Mouse (Mus musculus) heart, postnatal 10 days (tissue): ENCODE results near the gene Spata5. TPM values are rescaled to one million over a fixed set of nuclear protein-coding genes. Genes with fewer than 3 reads are reported as not detected.
A peak's percentile ranks its signal among the peaks of the same experiment; 100 is the strongest.

Source experiments
- DNase-seq, 2 experiments: peaks; one replicate each; pipeline ENCODE4 v3.0.0; 2021
- intact Hi-C: fragments of 180-260 bp; cut with DNase I; formaldehyde crosslinking; loops from one replicate; pipeline ENCODE4 v1.15.1; 2025
- total RNA-seq, 2 experiments: library from RNA; stranded (reverse); gene quantifications; 2 replicates each; pipeline ENCODE4 v1.2.3; 2021

Gene Spata5
- total RNA-seq, 2 experiments from 2014 or later: 21.1 to 23.3 TPM

DNA sequence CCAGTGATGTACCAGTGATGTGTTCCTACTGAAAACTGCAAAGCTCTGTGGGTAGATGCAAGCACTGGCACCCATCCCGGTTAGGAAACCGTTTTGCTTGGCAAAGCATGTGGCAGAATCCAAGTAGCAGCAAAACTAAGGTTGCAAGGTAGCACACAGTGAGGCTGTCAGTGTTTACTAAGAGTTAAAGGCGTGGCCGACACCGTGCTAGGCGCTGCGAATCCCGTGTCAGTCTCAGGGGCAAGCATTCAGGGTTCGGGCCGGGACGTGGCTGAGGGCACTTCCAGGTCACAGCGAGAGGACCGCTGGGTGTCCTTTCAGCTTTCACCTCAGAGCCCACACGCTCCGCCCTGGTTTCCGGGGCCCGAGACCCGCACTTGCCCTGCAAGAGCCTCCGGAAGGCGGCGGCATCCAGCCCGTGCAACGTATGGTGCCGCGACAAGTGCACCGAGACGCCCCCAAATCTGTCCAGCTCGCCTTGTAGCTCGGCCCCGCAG is 687 bp upstream of the Spata5 start:
- intact Hi-C loops: no loop called here
- no peak for DNase-seq

DNA sequence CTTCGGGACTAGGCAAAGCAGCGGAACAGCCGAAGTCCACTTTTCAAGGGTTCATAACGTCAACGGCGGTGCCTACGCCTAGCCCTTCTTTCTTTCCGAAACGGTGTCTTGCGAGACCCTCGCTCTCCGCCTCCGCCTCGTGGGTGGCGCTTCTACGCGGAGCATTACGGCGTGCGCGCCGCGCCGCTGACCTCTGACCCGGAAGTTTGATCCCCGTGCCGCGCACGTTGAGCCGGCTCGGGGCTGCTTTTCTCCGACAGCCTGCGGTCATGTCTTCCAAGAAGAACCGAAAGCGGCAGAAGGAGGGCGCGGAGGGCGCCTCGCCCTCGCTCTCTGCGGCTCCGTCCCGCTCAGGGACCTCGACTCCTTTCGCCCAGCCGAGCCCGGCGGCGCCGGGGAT is 376 bp downstream of the Spata5 start, which contains the start of gene Nudt6:
TSS of gene Nudt6 (minus strand) at position 140 of the 400 bp plus-strand sequence.
- intact Hi-C loops: no loop called here
- DNase-seq: peak; percentile 94 to 95

GRCm38 (mm10) chr3:37420641-37421040 is 945 bp downstream of the Spata5 start:
- intact Hi-C loops: no loop called here
- peak in 1 of 2 experiments; percentile 40 for DNase-seq

DNA sequence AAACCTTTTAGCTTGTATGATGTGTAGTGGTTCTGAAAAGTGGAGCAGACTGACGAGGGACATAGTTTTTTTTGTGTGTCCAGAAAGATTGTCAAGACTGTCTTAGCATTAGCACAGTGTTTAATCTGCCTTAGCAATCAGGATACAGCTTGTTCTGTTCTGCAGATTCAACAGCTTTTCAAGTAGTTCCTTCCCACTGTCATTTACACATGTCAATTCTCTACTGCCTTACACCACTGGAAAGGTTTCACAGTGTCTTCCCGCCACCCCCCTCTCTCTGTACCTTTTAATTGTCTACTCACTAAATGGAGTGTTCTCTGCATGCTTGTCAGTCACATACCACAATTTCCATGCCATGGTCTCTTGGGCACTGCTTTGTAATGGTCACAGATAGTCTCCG is 1.5 kb downstream of the Spata5 start:
- intact Hi-C loops: no loop called here
- no peak for DNase-seq

GRCm38 (mm10) chr3:37426069-37426468 is 6.4 kb downstream of the Spata5 start:
- no peak for DNase-seq
- intact Hi-C loops: no loop called here

- intact Hi-C loops: no loop called here
- no peak for DNase-seq
Observed at GRCm38 (mm10) chr3:37430359-37430758, 10.7 kb downstream of the Spata5 start.

- peak; percentile 43 to 53 for DNase-seq
- intact Hi-C loops: no loop called here
Observed at GRCm38 (mm10) chr3:37439770-37440169, 20.1 kb downstream of the Spata5 start.

- intact Hi-C loops: no loop called here
- DNase-seq: no peak
Observed at GRCm38 (mm10) chr3:37443409-37443808, 23.7 kb downstream of the Spata5 start.

DNA sequence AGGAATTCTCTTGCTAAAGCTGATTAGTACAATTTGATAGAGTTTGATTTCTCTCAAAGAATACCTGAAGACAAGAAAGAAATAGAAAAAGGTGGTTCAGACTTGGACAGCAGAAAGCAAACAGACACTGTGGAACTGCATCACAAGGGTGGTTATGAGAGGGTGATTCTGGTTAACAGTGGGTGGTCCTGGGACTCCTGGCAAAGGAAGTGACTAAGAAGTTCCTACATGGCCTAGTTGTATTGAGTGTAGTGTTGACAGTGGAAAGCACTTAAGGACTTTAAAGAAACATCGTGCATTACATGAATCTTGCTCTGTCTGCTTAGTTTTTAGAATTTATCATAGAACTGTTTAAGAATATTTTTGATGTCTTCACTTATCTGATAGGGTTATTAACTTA is 36.3 kb downstream of the Spata5 start:
- no peak for DNase-seq
- intact Hi-C loops: no loop called here

DNA sequence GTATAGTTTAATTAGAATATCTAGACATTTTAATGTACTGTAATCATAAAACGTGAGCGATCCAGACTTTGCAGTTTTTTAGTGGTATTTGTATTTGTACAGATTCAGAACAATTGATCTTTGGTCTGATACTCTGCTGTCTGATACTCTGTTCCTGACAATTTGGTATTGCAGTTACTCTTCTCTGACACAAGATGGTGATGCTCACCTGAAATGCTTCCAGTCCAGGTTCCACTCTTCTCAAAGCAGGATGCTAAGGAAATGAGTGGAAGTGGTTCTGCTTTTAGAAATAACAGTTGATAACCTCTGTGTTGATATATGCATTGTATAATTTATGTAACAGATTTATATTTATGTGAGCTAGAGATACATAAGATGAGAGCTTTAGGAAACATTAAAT is 48.5 kb downstream of the Spata5 start:
- intact Hi-C loops: loop anchor here (5.0 to 10.0 kb wide), 2 partner anchors 754 to 1387 kb away; no protein-coding TSS in a partner anchor
- peak; percentile 5 to 8 for DNase-seq

DNA sequence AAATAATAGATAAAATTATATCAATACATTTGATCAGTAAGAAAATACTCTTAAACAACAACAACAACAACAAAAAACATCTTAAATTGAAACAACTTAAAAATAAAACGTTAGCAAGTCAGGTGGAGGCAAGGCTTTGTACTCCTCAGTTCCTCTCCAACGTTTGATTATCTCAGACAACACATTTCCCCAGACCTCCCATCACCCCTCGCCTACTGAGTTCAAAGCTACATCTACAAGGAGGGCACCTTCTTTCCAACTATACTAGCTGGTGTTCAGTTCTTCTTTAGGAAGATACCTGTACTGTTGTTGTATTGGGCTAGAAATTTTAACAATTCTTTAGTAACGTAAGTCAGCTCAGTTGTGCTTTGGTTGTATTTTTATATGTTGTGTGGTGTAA is 49.7 kb downstream of the Spata5 start:
- no peak for DNase-seq
- intact Hi-C loops: loop anchor here (5.0 to 10.0 kb wide), 2 partner anchors 753 to 1385 kb away; no protein-coding TSS in a partner anchor

- intact Hi-C loops: loop anchor here (10.0 kb wide), 3 partner anchors 284 to 644 kb away; no protein-coding TSS in a partner anchor
- DNase-seq: no peak
Observed at GRCm38 (mm10) chr3:37470867-37471266, 51.2 kb downstream of the Spata5 start.

DNA sequence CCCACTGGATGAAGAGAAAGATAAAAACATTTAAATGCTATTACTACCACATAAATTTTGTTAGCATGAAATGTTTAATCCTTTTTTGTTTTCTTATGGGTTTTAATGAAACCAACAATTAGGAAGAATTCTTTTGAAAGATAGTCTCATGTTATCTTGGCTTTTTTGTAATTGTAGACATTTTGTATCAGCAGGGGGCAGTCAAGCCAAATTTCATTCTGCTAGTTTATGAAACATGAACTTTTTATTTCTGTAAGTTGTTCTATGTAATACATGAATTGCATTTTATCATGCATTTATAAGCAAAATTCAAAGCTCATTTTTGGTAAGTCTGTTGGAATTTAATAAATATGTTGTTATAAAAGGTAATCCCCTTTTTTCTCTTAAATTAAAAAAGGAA is 52.8 kb downstream of the Spata5 start:
- DNase-seq: peak; percentile 33 to 61
- intact Hi-C loops: loop anchor here (2.0 to 10.0 kb wide), 6 partner anchors 166 to 728 kb away; partner anchors contain the start of gene Spry1

- intact Hi-C loops: loop anchor here (5.0 to 10.0 kb wide), 4 partner anchors 41 to 638 kb away; no protein-coding TSS in a partner anchor
- no peak for DNase-seq
Observed at GRCm38 (mm10) chr3:37476485-37476884, 56.8 kb downstream of the Spata5 start.

DNA sequence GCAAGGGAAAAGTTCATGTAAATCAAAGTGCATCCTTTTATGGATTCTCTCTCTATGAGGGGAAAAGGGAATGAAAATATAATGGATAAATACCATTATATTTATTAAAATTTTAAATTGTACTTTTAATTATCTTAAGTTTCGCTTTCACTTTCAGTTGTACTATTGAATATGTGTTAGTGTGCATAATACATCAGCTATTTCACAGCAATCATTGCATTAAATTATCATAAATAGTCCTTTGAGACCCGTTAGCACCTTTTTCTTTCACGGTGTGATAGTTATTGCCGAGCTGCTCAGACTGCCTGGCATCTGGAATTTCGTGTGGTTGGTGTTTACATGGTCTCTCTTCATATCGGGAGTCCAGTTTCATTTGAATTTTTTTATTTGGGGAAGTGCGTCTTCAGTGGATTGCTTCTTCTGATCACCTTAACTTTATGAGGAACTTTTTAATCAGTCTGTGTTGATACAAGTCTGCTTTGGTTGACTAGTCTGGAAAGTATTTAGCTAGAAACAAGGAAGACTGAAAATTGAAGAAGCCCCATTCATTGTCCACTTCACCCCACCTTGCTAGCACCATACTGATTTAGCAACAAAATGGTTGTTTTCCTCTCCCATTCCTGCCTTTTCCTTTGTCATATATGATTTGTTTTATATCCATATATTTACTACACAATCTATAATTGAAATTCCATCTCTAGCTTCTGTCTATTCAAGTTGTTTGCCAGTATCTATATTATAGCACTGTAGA is 57.9 kb downstream of the Spata5 start:
- DNase-seq: no peak
- intact Hi-C loops: loop anchor here (5.0 to 10.0 kb wide), 4 partner anchors 40 to 637 kb away; no protein-coding TSS in a partner anchor

- DNase-seq: no peak
- intact Hi-C loops: loop anchor here (5.0 to 10.0 kb wide), 4 partner anchors 38 to 635 kb away; no protein-coding TSS in a partner anchor
Observed at GRCm38 (mm10) chr3:37479771-37480170, 60.1 kb downstream of the Spata5 start.

- intact Hi-C loops: no loop called here
- DNase-seq: no peak
Observed at GRCm38 (mm10) chr3:37481295-37481694, 61.6 kb downstream of the Spata5 start.

DNA sequence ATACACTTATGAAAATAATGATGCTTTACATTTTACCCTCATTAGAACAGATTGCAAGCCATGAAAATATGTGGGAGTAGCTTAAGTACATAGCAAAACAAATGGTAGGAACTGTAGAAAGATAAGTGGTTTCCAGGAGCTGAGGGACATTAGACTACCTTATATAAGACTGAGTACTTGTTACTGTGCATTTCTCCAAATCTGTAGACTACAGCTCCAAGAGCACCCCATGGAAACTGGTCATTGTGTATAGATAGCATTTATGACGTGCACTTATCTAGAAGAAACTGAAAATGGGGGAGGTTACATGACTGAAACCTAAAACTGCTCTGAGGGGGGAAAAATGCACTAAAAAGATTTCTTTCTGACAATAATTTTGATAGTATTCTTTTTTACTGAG is 63.0 kb downstream of the Spata5 start:
- intact Hi-C loops: no loop called here
- no peak for DNase-seq

- intact Hi-C loops: no loop called here
- no peak for DNase-seq
Observed at GRCm38 (mm10) chr3:37483709-37484265, 64.1 kb downstream of the Spata5 start.

GRCm38 (mm10) chr3:37487639-37488038 is 67.9 kb downstream of the Spata5 start:
- DNase-seq: no peak
- intact Hi-C loops: no loop called here

DNA sequence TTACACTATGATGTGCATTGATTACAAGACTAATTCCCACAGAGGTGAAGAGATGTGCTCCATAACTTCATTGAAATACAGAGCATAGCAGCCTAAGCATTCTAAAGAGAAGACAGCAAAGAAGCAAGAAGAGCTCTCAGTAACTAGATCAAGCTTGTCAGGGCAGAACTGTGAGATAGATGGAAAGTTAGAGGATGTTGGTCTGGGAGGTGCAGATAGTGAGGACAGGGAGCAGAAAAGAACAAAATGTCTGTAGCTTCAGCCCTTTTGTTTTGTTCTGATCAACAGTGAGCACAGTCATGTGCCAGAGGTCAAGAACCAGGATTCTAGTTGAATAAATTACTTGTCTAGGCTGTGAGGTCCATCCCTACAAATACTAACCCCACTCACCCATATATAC is 68.5 kb downstream of the Spata5 start:
- no peak for DNase-seq
- intact Hi-C loops: no loop called here

DNA sequence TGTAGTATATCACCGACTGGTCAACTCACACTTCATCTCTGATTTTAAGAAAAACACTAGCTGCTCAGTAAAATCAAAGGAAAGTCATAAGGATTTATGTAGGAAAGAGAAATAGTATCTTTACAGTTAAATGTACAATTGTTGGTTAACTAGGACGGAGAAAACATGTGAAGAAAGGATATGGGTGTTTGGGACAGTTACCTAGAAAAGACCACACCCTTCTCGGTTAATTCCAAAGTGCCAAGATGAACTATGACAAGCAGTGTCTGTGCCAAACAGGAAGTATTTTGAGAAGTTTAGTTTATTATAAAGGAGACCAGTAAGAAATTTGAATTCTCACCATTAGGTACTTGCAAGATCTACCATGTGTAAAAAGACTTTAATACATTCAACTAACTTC is 70.3 kb downstream of the Spata5 start:
- intact Hi-C loops: no loop called here
- no peak for DNase-seq
